Mouse (Mus musculus) ES-E14 (cell line): ENCODE measurements around the gene Stpg1.

Experiments used
- HCFC1 ChIP-seq: IDR thresholded peaks from 2 replicates; pipeline ENCODE4 v1.6.1; 2012; ENCODE audit warnings: low read length, inconsistent platforms, borderline replicate concordance; ENCODE audit not compliant: insufficient read depth
- MAFK ChIP-seq: IDR thresholded peaks from 2 replicates; pipeline ENCODE4 v1.6.1; 2014; ENCODE audit warnings: mild to moderate bottlenecking, low read depth, low read length, inconsistent platforms; ENCODE audit not compliant: insufficient read depth
- ZNF384 ChIP-seq: IDR thresholded peaks from 2 replicates; pipeline ENCODE4 v1.6.1; 2012; ENCODE audit warnings: low read depth, low read length, inconsistent platforms

DNA sequence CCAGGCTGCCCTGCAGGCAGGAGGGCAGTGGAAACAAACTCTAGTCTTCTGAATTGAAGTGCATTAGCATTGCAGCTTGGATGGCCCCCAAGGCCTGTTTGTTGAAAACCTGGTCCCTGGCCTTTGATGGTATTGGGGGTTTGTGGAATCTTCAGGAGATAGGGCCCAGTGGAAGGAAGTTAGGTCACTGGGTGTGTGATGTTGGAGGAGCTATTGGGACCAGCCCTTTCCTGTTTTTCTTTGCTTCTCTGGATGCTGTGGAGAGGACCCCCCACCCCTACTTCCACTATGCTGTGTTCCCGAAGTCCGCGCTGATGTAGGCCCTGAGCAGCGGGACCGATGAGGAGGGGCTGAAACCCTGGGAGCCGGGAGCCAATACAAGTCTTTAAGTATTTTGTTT lies 3.5 kb downstream of the Stpg1 start:
- TF ChIP-seq ZNF384 = no peak
- TF ChIP-seq HCFC1 = no peak
- no peak for TF ChIP-seq MAFK
